Mouse (Mus musculus): Measurements from ENCODE around the gene Shc4. TPM values are rescaled to one million over a fixed set of nuclear protein-coding genes. Genes with fewer than 3 reads are reported as not detected.

Gene Shc4
- 0.57 and 1.1 TPM in 2 replicates for polyA plus RNA-seq (2015; fragmentation: Nextera tagmentation; extraction: Ambion mirVana)

DNA sequence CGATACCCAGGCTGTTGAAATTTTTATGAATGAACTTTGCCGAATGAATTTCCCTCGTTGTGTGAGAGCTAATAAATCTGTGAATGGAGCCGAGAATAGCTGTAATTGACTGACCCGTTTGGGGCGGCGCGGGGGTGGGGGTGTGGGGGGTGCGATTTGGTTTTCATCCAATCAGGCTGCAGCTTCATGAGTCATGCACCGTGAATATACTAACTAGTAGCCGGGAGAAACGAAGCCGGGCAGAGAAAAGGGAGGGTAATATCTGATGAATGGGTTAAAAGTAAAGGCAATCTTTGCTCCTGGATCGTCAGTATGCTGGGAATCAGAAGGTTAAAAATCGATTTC lies at the start of gene Shc4:
Shc4 (minus strand) TSS at position 63 of the 345 bp plus-strand sequence.
- H3K9ac ChIP-seq = peak within 1 kb of the TSS; percentile 67
- H3K27me3 ChIP-seq = peaks cover 39% of the 10 kb centered on the region
- peak; percentile 93 for ATAC-seq
- no peaks in the 10 kb centered on the region for H3K36me3 ChIP-seq (ENCODE audit: poor library complexity, severe bottlenecking)
- peaks cover 22% of the 10 kb centered on the region for H3K4me1 ChIP-seq
- H3K4me3 ChIP-seq = peak within 1 kb of the TSS; percentile 51
- H3K4me2 ChIP-seq = peak within 1 kb of the TSS; percentile 93
- H3K9me3 ChIP-seq (replicated peaks) = no peaks in the 10 kb centered on the region
- peak within 1 kb of the TSS; percentile 14; the same call in 1 of the 2 replicates for H3K27ac ChIP-seq
- WGBS = 0% methylated on average over 15 of the region's 15 CpGs

DNA sequence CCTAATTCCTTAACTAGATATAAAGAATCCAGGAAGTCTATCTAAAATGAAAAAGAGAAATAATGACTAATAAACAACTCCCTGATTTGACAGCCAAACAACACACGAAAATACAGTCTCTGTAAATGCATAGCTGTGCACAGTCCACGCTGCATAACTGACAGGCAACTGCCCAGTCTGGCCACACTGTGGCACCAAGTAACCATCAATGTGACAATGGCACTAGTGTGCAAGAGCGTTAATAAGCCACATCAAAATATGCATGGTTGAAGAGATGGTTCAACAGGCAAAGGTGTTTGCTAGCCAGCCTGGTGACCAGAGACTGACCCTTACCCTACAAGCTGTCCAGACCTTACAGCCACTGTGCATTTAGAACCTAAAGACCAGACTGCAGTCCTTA lies 41.1 kb upstream of the Shc4 start:
- 83% methylated on average over 3 of the region's 3 CpGs for WGBS
- Histone ChIP-seq H3K9ac (no peak overlapping the region), H3K27ac (no peak overlapping the region), H3K36me3 (ENCODE audit: poor library complexity, severe bottlenecking) (peaks cover 81% of the 10 kb centered on the region), H3K4me2 (no peak overlapping the region), H3K27me3 (no peaks in the 10 kb centered on the region), H3K4me3 (no peak overlapping the region), H3K9me3 (replicated peaks) (no peaks in the 10 kb centered on the region), H3K4me1 (no peaks in the 10 kb centered on the region)
- ATAC-seq = no peak

DNA sequence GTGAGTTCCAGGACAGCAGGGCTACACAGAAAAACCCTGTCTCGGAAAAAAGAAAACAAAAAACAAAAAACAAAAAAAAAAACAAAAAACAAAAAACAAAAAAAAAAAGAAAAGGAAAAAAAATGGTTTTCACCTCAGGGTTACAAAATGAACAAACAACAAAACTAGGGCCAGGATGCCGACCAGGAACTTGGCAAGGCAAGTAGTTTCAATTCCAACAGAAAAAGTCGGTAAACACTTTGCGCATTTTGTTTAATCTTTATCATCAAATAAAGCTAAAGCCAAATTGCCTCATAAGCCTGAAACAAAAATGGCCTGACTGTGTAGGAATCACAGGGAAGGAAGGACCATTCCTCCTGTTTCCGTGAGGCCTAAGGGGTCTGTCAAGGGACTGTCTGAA lies 40.6 kb upstream of the Shc4 start:
- Histone ChIP-seq H3K9ac (no peak overlapping the region), H3K9me3 (replicated peaks) (no peaks in the 10 kb centered on the region), H3K4me2 (no peak overlapping the region), H3K27ac (no peak overlapping the region), H3K4me3 (no peak overlapping the region), H3K4me1 (no peaks in the 10 kb centered on the region), H3K27me3 (no peaks in the 10 kb centered on the region), H3K36me3 (ENCODE audit: poor library complexity, severe bottlenecking) (peaks cover 82% of the 10 kb centered on the region)
- 96% methylated on average over 5 of the region's 5 CpGs for WGBS
- no peak for ATAC-seq

DNA sequence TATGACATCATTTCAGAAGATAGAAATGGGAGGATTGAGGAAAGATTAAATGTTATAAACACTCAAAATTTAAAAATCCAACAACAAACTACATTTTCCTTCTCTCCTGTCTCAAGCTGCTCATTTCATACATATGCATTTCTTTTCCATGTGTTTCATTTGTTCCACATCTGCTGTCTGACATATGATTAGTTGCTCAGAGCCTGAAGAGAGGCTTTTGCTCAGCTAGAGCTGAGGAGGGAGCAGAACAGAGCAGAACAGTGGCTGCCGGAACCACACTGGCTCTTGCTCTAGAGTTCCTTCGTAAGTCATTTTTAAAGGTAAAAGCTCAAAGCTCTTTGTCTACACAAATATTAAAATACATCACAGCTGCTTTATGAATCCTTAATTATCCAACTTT lies 25.4 kb upstream of the Shc4 start:
- peaks cover 91% of the 10 kb centered on the region for H3K36me3 ChIP-seq (ENCODE audit: poor library complexity, severe bottlenecking)

DNA sequence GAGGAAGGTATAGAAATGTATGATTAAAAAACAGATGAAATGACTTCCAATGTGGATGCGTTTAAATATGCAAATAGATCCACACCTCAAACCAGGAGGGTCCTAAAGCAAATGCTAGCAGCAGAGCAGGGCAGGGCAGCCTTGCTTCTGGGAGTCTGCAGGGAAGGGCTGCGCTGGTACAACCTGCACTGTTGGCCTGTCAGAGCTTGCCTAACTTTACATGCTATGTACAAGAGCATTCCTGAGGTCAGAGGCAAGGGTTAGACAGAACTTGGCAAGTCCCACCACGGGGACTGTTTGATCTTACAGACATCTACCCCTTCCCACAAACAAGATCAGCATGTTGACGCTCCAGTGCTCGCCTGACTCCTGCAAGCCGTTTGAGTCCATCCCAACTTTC lies 15.4 kb upstream of the Shc4 start:
- Histone ChIP-seq H3K9me3 (replicated peaks) (no peaks in the 10 kb centered on the region), H3K9ac (no peak overlapping the region), H3K36me3 (ENCODE audit: poor library complexity, severe bottlenecking) (peaks cover 54% of the 10 kb centered on the region), H3K4me1 (no peaks in the 10 kb centered on the region), H3K4me2 (no peak overlapping the region), H3K27me3 (no peaks in the 10 kb centered on the region), H3K27ac (no peak overlapping the region), H3K4me3 (no peak overlapping the region)
- ATAC-seq = no peak
- WGBS = 91% methylated on average over 6 of the region's 6 CpGs

More for the DNA sequence above, 25.4 kb upstream of the Shc4 start:
- 96% methylated on average over 2 of the region's 2 CpGs for WGBS
- Histone ChIP-seq H3K9me3 (replicated peaks) (no peaks in the 10 kb centered on the region), H3K27ac (no peak overlapping the region), H3K4me2 (no peak overlapping the region), H3K4me3 (no peak overlapping the region), H3K27me3 (no peaks in the 10 kb centered on the region), H3K9ac (no peak overlapping the region), H3K4me1 (no peaks in the 10 kb centered on the region)
- ATAC-seq = no peak

DNA sequence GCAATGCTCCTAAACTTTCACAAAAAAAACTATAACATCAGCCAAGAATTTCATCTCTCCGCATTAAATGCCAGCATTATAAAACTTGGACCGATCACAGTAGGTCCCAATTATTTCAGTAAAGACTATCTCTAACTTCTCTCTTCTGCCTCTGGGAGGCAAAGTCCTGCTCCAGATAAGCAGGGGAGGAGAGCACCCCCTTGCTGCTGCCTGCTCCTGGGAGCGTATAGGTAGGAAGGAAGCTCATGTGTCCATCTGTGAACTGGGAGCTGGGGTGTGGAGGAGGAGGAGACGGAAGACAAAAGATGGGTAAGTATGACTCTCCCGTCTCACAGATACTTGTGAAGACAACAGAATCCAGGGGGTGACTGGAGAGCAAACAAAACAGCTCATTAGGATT lies 14.8 kb upstream of the Shc4 start:
- H3K36me3 ChIP-seq (ENCODE audit: poor library complexity, severe bottlenecking) = peaks cover 48% of the 10 kb centered on the region
- no peak overlapping the region for H3K27ac ChIP-seq
- H3K4me3 ChIP-seq = no peak overlapping the region
- H3K9ac ChIP-seq = no peak overlapping the region
- no peaks in the 10 kb centered on the region for H3K4me1 ChIP-seq
- H3K4me2 ChIP-seq = no peak overlapping the region
- 71% methylated on average over 5 of the region's 5 CpGs for WGBS
- no peaks in the 10 kb centered on the region for H3K27me3 ChIP-seq
- ATAC-seq = no peak
- no peaks in the 10 kb centered on the region for H3K9me3 ChIP-seq (replicated peaks)

DNA sequence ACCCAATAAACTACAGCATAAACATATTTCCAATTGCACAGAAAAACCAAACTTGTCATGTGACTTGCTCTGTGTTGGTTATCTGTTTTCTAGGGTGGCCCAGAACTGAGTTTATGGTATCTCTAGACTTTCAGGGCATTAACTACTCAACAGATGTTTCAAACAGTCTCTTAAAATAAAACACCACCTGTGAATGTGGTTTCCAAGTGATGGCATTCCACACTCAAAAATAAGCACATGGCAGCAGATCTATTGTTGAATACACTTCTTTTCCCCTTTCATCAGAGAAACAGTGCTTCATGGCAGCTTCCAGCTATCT lies 12.0 kb upstream of the Shc4 start:
- Histone ChIP-seq H3K4me2 (no peak overlapping the region), H3K27ac (no peak overlapping the region), H3K4me1 (peaks cover 7% of the 10 kb centered on the region; the same call in 1 of the 2 replicates), H3K9ac (no peak overlapping the region), H3K4me3 (no peak overlapping the region), H3K27me3 (no peaks in the 10 kb centered on the region), H3K36me3 (ENCODE audit: poor library complexity, severe bottlenecking) (peaks cover 24% of the 10 kb centered on the region), H3K9me3 (replicated peaks) (no peaks in the 10 kb centered on the region)
- no peak for ATAC-seq

DNA sequence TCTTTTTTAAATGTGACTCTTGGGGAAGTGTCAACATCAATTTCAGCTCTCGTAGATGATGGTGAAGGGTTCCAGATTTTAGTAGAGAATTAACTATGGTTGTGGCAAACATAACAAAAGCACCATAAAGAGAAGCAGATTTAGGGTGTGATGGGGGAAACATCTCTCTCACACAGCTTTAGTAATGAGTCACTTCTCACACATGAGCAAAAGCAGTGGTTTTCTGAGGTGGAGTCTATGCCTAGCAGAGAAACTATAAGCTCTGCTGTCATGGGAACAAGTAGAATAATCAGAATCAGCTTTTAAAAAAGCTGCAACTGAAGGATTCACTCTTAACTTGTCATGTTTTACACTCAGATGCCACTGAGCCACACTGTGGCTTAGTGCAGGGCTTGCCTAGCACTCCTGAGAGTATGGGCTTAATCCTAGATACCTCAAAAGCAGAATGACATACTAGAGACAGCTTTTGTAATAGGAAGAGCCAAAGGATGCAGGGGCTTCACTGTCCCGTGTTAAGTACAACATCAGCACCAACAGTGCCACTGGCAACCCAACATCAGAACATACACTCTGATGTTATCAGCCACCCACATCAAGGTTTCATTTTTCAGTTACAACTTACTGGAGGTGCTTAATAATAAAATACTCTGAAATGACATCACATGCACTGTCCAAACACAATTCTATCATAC lies 11.5 kb upstream of the Shc4 start:
- no peak overlapping the region for H3K27ac ChIP-seq
- H3K9ac ChIP-seq = no peak overlapping the region
- H3K4me1 ChIP-seq = peaks cover 7% of the 10 kb centered on the region; the same call in 1 of the 2 replicates
- 78% methylated on average over 2 of the region's 2 CpGs for WGBS
- H3K9me3 ChIP-seq (replicated peaks) = no peaks in the 10 kb centered on the region
- H3K27me3 ChIP-seq = no peaks in the 10 kb centered on the region
- H3K36me3 ChIP-seq (ENCODE audit: poor library complexity, severe bottlenecking) = peaks cover 21% of the 10 kb centered on the region
- ATAC-seq = no peak
- H3K4me3 ChIP-seq = no peak overlapping the region
- H3K4me2 ChIP-seq = no peak overlapping the region

DNA sequence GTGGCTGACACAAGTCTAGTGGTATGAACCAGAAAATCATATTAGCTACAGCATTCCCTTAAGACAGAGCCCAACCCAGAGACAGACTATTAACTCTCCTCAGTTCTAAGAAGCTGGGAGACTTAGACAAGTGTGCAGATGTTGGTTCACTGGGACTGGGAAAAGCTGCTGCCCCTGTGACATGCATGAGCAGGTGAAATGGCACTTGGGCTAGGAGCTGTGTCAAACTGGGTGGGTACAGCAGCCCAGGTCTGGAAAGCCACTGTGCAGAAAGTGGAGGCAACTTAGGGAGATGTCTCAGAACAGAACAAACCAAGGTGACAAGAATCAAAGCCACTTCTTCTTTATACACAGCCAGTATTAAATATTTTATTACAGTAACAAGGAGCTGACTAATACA lies 10.8 kb upstream of the Shc4 start:
- no peak overlapping the region for H3K9ac ChIP-seq
- H3K36me3 ChIP-seq (ENCODE audit: poor library complexity, severe bottlenecking) = peaks cover 15% of the 10 kb centered on the region
- H3K4me2 ChIP-seq = no peak overlapping the region
- H3K9me3 ChIP-seq (replicated peaks) = no peaks in the 10 kb centered on the region
- H3K4me3 ChIP-seq = no peak overlapping the region
- no peak for ATAC-seq
- no peaks in the 10 kb centered on the region for H3K27me3 ChIP-seq
- no peak overlapping the region for H3K27ac ChIP-seq
- peaks cover 7% of the 10 kb centered on the region; the same call in 1 of the 2 replicates for H3K4me1 ChIP-seq

DNA sequence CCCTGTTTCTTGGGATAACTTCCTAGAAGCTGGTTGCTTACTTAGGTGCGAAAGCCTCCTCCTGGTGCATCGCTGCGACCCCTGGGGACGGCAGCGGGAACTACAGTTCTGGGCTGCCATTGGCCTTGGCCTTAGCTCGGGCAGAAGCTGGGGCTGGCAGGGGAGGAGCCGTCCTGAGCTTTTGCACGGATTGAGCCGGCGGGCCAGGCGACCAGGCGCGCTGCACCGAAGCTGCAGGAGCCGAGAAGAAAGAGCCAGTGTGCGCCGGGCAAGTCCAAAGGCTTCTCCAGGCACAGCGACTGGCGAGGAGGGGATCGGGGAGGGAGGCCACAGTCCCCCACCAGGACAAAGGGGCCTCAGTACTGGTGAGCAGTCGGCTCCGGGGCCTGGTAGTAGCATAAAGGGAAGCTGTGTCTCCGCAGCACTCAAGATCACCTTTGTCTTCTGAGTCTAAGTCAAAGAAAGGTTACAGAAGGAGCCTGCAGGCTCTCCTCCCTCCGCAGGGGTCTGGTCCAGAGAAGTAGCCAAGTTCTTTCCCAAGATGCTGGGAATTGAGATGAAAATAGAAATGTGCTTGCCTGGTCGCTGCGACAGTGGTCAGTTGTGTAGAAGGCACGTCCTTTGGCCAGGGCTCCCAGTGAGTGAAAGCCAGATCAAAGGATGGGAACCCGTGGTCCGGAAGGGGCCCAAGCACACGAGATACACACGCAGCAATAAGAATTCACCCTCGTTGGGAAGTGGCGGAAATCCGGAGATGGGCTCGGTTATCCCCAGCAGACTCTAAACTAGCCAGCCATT lies 8.0 kb upstream of the Shc4 start:
- H3K4me1 ChIP-seq = peaks cover 7% of the 10 kb centered on the region; the same call in 1 of the 2 replicates
- H3K4me2 ChIP-seq = peak overlapping the region; percentile 67
- 10% methylated on average over 35 of the region's 35 CpGs for WGBS
- peak; percentile 96 for ATAC-seq
- H3K4me3 ChIP-seq = peak overlapping the region; percentile 47
- H3K27me3 ChIP-seq = no peaks in the 10 kb centered on the region
- peak overlapping the region; percentile 75 for H3K27ac ChIP-seq
- peak overlapping the region; percentile 83 for H3K9ac ChIP-seq
- no peaks in the 10 kb centered on the region for H3K36me3 ChIP-seq (ENCODE audit: poor library complexity, severe bottlenecking)
- H3K9me3 ChIP-seq (replicated peaks) = no peaks in the 10 kb centered on the region

DNA sequence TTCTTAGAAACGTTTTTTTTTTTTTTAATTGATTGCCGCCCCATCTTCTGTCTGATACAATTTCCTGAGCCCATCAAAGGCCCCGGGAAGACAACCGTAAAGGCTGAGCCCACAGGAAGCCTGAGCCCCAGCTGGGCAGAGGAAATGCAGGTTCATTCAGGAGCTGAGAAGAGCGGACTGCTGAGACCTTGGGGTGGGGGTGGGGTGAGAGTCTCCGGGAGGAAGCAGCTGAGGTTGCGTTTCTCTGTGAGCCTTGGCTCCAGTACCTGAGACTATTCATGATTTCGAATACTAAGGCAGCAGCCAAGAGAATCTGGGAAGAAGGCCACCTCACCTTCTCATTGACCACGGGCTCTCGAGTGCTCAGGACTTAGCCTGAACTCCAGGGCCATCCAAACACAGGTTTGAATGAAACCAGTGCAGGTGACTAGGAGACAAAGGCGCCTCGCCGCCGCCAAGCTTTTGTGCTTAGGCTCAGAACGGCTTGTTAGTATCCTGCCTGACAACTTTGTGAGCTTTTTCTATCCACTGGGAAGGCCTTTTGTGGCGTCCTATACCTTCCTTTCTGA lies 682 bp upstream of the Shc4 start:
- Histone ChIP-seq H3K36me3 (ENCODE audit: poor library complexity, severe bottlenecking) (no peaks in the 10 kb centered on the region), H3K9me3 (replicated peaks) (no peaks in the 10 kb centered on the region), H3K4me2 (peak overlapping the region; percentile 93), H3K4me3 (peak overlapping the region; percentile 51), H3K4me1 (peaks cover 22% of the 10 kb centered on the region), H3K27me3 (peaks cover 39% of the 10 kb centered on the region), H3K27ac (peak overlapping the region; percentile 14; the same call in 1 of the 2 replicates), H3K9ac (peak overlapping the region; percentile 67)
- peak; percentile 36 for ATAC-seq
- WGBS = 1% methylated on average over 16 of the region's 16 CpGs

DNA sequence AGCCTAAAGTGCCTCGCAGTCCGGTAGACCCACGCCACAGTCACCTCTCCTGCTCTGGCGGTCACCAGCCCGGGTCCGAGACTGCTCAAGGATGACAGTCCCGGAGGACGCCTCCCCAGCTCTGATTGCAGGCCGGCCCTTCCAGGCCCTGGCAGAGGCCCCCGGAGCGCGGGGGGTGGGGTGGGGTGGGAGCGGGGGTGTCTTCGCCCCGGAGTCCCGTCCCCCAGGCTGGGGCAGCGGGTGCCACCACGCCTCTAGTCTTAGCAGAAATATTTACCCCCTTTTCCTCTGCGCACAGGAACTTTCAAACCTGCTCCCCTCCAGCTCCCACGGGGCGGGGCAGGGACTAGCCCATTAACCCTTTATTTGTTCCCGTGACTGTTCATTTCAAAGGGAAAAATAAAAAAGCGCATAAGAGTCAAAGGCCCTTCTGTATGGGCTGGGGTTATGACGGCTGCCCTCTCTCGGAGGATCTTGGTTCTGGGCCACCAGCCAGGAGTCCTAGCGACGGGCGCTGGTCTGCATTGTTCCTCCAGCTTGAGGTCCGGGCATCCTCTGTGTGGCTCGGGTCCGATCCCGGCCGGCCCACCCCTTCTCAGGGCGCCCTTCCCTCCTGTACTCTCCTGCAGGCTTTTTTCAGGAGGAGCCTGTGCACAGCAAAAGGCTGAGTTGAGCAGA lies 401 bp downstream of the Shc4 start:
- Histone ChIP-seq H3K4me2 (peak overlapping the region; percentile 93), H3K36me3 (ENCODE audit: poor library complexity, severe bottlenecking) (no peaks in the 10 kb centered on the region), H3K27ac (no peak overlapping the region), H3K4me3 (peak overlapping the region; percentile 51), H3K27me3 (peaks cover 39% of the 10 kb centered on the region), H3K9ac (peak overlapping the region; percentile 67), H3K9me3 (replicated peaks) (no peaks in the 10 kb centered on the region), H3K4me1 (peaks cover 22% of the 10 kb centered on the region)
- WGBS = under 1% methylated on average over 34 of the region's 34 CpGs
- peak; percentile 89 for ATAC-seq
